Mouse (Mus musculus) frontal cortex, adult (tissue): ENCODE results near the gene Syngr2.

ENCODE experiments used
- ATAC-seq: cut with Nextera tagmentation; 2 replicates; pipeline ENCODE4 v1.9.2; 2017; ENCODE audit warnings: mild to moderate bottlenecking, moderate library complexity, mixed read lengths; ENCODE audit not compliant: low TSS enrichment

Syngr2 gene

DNA sequence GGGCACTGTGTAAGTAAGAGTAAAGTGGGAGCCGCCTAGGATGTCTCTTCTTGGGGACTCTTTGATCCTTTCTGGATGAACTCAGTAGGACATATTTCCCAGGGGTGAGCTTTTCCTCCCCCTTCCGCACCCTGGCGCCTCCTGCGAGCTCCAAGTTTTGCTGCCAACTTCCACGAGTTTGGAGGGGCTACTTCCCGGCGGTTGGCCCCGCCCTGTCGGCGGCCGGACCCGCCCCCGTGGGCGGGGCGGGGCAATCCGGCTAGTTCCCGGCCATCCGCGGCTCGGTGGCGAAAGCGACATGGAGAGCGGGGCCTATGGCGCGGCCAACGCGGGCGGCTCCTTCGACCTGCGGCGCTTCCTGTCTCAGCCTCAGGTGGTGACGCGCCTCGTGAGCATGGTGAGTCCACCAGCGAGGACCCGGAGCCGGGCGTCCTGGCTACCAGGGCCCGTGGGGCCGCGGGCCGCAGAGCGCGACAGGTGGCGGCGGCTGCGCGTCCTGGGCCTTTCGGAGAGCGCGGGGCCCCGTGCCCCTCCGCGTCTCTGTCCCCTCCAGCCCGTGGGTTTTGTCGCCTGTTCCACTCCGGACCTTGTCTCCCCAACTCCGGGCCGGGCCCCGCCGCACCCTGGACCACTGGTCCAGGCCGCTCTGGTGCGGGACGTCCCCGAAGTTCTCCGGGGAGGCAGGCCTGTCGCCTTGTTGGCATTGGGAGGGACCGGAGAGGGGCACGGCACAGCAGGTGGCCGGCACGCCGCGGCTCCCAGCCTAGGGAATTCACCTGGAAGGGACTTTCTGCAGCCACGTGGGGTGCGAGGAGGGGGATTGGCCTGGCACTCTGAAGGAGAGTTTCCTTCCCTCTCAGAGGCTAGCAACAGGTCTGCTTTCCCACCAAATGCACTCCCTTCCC, at the start of gene Syngr2, which contains the start of gene Gm20708:
Syngr2 (plus strand) TSS at position 262 of the 905 bp plus-strand sequence.
Gm20708 (plus strand) TSS at position 262 of the 905 bp plus-strand sequence.
- ATAC-seq, result no peak

DNA sequence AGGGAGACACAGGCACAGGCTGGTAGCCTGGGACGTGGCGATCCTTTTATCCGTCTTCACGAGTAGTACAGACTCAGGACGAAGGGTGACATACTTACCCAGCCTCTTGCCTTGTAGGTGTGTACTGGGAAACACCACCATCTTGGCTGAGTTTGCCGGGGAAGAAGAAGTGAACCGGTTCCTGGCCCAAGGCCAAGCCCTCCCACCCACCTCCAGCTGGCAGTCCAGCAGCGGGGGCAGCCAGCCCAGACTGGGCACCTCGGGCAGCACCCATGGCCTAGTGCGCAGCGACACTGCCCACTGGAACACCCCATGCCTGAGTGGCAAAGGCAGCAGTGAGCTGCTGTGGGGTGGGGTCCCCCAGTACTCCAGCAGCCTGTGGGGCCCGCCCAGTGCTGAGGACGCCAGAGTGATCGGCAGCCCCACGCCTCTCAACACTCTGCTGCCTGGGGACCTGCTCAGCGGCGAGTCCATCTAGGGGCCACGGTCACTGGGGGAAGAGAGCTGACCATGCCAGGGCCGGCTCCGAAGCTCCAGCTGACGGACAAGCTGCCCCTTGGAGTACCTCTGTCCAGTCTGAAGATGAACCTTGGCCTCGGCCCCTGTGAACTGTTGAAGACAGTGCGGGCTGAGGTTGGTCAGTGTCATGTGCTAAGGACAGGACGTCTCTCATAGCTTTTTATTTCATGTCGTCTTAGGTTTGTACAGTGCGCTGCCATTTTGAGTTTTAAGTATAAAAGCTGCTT, 48.9 kb upstream of the Syngr2 start:
- 0 out of 2 replicates have a peak, but pooled peaks have one; percentile 14 for ATAC-seq

DNA sequence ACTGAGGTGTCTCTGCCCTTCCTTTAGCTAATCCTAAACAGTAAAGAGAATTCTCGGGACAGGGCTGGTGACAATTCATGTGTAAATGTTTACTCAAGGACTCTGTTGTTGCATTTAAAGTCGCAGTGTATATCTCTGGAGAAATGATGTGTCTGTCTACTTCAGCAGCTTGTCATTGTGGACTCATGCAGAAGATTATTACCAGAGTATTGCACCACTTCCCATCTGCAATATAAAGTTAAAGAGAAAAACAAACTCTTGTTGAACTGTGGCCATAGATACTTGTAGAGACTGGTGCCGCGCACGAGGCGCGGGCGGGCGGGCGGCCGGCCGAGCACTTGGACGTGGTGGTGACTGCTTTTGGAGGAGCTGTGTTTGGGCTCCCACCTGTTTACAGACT, 47.7 kb upstream of the Syngr2 start:
- no peak for ATAC-seq

DNA sequence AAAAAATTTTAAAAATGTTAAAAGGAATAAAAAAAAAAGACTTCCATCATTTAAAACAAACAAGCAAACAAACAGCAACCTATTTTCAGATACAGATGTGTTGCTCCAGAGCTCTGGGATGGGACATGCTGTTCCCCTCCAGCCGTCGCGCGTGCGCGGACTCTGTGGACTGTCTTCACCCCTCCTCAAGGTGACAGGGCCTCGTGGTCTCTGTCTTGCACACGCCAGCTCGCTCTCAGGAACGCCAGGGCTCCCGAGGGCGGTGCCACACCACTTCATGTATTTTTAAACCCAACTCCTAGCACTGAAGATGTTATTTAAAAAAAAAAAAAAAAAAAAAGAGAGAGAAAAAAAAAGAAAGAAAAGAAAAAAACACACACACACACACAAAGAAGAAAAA, 47.2 kb upstream of the Syngr2 start:
- no peak for ATAC-seq

DNA sequence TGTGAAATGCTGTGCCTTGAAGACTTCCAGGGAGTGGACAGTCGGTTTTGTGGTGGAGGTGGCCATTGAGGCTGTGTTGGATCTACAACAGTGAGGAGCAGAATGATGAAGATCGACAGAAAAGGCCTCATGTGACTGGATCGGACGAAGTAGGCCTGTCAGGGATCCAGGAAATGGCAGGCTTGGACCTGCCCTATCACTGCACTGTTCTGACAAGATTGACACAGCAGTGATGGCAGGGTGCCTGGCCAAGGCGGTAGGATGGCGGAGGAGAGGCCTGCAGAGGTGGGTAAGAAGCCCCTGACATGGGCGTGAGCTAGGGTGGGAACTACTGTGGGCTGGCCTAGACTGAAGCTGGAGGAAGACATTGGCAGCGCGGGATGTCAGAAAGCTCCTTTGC, 45.1 kb upstream of the Syngr2 start:
- no peak for ATAC-seq

DNA sequence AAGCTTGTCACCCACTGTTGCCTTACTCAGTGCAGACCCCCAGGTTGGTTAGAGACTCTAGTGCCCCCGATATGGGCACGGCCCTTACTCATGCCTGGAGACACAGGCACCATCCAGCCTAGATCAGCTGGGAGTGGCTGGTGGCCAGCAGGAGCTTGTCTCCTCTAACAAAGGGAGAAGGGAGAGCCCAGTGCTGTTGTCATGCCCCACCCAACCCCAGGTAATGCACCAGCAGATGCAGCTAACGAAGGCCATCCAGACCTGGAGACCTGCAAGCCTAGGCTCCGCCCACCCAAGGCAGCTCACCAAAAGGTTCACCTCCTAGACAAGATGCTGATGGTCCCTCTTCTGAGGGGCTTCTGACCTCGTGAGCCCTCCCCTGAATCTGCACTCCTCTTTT, 44.1 kb upstream of the Syngr2 start:
- no peak for ATAC-seq

DNA sequence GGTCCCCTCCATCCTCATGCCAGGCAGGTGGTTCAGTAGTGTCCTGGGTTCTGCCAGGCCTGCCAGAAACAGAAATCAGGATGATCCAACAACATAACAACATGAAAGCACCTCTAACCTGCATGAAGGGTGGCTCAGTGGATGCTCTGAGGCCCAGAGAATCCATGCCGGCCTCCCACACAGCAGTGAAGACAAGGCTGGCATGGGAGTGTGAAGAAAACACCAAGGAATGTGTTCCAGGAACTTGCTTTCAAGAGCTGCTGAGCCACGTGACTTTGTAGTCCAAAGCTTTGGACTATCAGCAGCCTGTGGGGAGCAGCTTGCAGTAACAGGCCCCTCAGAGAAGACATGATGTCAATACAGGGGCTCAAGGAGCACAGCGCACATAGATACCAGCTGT, 43.2 kb upstream of the Syngr2 start:
- peak; percentile 47 for ATAC-seq

DNA sequence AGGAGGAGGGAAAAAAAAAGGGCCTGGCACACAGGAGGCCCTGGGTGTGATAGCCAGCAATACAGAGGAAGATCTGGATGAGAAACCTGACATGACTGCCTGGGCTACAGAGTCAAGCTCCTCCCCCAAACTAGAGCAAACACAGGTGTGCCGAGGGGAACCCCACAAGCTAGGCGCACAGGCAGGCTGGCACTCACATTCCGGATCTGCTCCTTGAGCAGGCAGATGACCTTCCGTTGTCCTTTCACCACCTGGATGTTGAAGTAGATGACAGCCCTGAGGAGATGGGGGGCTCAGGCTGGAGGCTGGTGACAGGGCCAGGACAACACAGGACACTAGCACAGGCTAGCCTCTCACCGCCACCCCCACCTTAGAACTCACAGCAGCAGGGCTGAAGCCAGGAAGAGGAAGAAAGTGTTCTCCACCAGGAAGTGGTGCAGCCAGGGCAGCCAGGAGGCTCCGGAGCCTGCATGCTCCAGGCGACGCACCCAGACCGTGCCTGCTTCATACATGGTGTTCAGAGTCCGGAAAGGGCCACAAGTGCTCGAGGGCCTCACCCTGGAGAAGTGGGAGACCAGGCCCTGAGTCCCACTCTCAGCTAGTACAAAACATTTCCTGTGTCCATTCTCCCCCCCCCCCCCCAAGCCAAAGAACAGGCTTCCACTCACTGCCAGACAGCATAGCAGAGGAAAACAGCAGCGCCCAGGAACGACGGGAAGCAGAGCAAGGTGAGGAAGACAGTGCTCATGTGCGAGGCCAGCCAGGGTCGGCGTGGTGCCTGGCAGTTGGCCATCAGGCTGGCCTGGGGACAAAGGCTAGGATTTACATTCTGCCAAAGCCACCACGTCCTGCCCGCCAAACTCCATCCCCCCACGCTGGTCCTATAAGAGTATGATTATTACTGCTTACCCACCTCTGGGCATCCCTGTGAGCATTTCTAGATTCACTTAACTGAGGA, 40.5 kb upstream of the Syngr2 start:
- no peak for ATAC-seq

DNA sequence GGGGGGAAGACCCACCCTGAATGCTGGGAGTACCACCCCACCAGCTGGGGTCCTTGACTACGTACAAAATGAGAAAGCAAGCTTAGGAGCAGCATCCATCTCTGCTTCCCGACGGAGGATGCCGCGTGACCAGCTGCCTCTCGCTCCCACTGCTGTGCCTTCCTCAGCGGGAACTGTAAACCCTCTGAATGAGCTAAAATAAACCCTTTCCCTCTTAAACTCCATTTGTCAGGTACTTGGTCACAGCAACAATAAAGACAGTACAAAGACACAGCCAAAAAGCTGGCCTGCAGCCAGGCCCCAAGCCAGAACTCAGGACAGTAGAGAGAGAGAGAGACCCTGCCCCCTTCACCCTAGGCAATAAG, 39.8 kb upstream of the Syngr2 start:
- no peak for ATAC-seq

DNA sequence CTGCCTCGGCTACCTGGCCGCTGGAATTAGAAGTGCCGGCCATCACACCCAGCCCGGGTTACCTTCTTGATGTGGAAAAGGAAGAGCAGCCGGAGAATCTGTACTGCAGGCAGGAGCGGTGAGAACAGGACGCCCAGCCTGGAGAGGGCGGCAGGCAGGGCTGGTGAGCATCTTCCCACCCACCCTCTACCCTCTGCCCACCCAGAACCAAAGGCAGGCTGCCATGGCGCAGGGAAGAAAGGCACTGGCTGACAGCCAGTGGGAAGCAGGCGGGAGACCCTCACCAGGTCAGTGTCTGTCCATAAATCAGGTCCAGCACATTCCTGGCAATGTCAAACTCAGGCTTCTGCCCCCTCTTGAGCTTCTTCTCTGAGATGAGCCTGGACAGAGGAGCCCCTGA, 39.1 kb upstream of the Syngr2 start:
- ATAC-seq, result no peak

DNA sequence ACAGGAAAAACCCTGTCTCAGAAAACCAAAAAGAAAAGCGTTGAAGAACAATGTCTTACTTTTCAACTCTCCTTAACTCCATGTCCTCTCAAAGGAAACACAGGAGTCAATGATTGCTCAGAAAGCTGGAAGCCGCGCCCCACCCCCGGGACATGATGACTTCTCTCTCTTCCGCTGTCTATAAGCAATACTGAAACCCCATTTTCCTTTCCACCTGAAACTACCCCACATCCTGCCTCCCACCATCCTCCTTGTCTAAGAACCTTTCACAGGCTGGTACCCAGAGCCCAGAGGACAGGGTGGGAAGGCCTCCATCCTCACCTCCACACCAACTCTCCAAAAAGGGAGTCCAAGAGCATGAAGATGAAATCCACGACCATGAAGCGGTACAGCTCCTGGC, 37.1 kb upstream of the Syngr2 start:
- no peak for ATAC-seq

DNA sequence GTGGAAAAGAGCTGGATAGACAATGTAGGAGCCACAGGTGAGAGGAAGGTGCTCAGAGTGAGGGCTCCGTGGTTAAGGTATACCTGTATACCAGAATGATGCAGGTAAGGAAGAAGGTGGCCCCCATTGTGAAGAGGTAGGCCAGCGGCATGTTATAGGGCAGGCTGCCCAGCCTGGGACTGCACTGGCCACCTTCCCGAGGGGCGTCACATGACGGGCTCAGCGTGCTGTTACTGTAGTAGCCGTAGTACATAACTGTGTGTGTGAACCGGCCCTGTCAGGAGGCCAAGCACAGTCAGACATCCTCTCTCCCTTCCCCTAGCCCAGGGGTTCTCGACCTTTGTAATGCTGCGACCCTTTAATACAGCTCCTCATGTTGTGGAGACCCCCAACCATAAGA, 34.5 kb upstream of the Syngr2 start:
- ATAC-seq, result no peak

DNA sequence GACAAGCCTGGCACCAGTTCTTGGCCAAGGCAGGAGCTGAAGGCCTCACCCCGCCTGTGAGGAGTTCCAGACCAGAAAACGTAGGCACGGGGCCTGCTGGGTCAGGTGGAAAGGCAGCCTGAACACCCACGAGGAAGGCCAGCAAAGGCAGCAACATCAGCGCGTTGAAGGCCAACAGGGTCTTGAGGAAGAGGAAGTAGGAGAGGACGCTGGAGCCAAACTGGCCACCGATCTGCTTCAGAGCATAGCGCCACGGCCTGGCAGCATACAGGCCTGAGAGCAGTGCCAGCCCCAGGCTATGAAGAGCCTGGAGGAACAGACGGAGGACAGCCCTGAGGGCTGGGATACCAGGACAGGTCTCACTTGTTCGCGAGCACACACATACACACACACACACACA, 33.9 kb upstream of the Syngr2 start:
- no peak for ATAC-seq

DNA sequence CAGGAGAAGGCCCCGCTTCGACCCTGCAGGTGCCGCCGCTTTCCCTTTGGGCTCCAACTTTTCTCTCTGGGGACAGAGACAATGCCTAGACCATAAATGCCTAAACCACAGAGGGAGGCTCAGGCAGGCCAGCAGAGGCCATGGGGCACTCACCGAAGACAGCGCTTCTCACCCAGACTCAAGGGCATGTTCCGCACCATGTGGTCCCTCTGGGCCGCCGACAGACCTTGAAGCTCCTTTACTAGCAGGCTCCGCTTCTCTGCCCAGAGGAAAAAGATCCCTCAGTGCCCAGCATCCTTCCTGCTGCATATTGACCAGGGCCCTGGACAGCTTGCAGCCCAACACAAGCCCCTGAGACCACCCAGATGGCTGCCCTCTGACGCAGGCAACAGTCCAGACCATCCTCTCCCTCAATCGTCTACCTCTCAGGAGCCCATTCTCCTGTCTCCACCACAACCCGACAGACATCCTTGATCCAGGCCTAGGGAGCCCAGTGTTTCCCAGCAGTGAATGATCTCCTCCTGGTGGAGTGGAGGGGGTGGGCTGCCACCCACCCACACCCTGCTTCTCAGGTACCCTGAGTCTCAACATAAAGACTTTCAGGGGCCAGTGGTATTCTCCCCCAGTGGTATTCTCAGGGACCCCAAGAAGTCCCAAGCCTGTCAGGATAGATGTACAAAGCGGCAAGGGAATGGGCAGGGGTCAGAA, 33.2 kb upstream of the Syngr2 start:
- ATAC-seq, result no peak

DNA sequence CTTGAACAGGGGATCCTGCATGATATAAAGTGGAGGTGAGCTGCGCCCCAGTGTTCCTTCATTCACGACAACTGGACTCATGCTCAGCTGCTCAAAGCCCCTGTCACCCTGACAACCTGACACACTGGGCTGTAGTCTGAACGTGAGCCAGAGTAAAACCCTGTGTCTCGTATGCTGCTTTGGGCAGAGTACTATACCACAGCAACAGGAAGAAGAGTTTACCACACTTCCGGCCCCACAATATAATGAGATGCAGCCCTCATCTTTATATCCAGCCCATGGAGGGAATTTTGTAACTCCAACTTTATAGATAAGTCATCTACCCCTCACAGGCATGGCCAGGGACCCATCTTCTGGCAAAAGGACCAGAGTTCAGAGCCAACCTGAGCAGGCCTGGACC, 32.4 kb upstream of the Syngr2 start:
- no peak for ATAC-seq

DNA sequence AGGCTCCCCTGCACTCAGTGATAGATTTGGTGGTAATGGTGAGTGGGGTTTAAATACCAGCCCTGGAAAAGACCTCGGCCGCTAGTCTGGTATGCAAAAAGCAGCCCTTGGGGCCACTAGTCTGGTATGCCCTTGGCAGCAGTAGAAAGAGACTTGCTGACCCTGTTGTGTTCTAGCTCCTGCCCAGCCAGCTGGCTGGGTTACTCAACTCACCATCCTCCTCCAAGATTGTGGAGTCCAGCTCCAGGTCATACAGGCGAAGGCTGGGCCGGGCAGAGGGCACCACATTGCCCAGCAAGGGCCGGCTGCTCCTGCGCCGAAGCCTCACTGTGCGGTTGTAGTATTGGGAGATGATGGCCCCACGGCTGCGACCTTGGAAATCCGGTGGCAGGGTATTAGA, 31.4 kb upstream of the Syngr2 start:
- ATAC-seq, result no peak

DNA sequence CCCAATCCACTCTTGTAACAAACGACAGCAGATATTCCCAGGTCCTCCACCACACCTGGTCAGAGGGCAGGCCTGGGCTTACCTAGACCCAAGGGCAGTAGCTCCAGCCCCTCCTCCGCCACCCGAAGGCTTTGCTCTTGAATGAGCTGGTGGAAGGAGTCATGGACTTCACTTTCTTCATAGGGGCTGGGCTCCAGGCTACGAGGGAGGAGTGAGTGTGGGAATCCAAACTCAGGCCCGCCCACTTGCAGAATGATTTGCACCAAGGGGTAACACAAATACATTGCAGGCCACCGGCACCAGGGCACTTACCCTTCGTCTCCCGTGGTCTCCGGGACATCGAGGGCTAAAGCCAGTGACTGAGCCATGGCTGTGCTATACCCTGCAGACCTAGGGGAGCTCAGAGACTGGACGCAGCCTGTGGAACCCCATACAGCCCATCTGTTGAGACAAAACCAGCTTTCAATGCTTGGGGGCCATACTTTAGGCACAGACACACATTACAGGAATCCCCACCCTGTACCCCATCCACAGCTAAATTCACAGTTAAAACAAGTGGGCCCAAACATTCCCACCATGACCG, 30.5 kb upstream of the Syngr2 start:
- ATAC-seq, result no peak

DNA sequence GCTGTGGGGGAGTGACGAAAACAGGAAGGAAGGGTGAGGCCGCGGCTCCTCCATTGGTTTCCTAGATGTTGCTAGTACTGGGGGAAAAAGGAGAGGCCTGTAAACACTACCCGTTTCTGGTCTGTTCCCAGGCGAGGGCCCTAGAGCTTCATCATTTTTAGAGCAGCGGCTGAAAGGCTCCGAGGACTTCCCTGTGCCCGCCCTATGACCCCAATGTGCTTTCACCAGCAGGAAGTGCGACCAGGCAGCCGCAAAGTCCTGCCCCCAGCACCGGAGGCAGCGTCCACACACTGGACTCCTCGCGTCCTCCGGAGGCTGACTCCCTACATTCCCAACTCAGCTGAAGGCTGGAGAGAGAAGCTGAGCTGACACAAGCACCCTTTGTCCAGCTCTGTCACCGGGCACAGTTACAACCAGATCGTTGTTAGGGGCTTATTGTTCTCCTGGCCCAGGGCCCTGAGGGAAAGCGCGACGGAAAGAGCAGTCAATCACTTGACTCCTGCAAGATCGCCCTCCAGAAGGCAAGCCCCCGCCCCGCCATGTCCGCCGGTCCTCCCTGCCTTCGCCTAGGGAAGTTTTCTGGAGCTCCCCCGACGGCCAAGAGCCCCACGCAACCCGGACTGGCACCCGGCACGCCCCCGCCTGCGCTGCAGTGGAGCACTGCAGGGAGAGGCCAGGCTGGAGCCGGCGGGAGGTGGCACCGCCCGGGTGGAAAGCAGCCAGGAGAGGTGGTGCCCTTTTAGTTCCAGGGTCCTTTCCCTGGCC, 29.9 kb upstream of the Syngr2 start:
- ATAC-seq, result peak; percentile 53; the same call in 1 of the 2 replicates

DNA sequence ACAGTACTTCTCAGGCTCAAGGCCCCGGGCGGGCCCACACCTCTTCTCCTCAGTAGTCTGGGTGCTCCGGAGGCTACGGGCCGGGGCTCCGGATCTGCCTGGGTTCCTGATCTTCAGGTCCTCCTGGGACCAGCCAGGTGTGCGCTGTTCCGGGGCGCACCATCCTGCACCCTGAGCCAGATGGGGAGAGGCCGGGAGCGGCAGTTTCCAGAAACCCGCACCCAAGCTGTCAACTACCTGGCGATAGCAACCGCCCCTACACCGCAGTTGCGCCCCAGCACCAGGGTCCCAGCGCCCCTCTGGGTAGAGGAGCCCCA, 29.3 kb upstream of the Syngr2 start:
- ATAC-seq, result no peak

DNA sequence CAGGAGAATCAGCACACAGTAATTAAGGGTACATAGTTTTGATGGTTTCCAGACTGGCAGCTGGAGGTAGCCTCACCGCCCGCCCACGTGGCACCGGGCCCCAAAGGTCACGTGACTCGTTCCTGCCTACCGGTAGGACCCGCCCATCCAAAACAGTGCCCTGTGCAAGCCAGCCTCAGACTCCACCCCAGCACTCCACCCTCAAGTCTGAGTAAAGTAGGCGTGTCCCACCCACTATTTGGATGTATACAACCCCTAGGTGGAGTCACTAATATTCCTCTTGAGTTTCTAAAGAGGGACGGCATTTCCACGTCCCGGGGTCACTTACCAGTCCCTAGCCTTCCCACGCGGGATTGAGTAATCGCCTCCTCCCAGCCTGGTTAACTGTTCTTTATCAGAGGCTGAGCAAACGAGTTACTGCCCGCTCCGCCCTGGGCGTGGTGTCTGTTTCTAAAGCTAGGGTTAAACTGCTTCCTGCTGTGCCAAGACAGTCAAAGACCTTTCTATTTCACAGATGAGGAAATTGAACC, 28.8 kb upstream of the Syngr2 start:
- no peak for ATAC-seq
